Mouse (Mus musculus) lung, adult 10 weeks (tissue): Measurements from ENCODE around the gene Lcn8. TPM values are rescaled to one million over a fixed set of nuclear protein-coding genes. Genes with fewer than 3 reads are reported as not detected.

Experiments used
- polyA plus RNA-seq: library from polyadenylated mRNA; stranded (reverse); fragments of 350-450 nt; fragmentation: Illumina TruSeq; extraction: RNeasy Lipid Tissue Mini Kit (QIAGEN cat#74804); gene quantifications from one replicate; pipeline ENCODE4 v1.2.3, GENCODE M21; 2014; ENCODE audit warnings: low read depth, low replicate concordance; ENCODE audit not compliant: insufficient read depth

Gene Lcn8
- not detected for polyA plus RNA-seq

DNA sequence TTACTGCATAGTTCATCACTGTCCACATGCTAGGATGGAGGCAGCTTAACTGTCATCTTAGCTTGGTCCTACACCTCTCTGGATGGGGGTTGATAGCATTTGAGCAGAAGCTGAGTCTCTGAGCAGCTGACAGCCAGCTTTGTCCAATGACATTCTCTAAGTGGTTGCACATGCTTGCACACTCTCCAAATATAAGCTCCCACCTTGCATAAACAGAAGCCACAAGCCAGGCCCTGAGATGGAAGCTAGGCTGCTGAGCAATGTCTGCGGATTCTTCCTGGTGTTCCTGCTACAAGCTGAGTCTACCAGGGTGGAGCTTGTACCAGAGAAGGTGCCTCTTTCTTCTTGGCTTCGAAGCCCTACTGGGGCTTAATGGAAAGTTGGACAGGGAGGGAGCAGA lies at the start of gene Lcn8:
Gene Lcn8 (plus strand): TSS at position 219 of the 400 bp plus-strand sequence.

DNA sequence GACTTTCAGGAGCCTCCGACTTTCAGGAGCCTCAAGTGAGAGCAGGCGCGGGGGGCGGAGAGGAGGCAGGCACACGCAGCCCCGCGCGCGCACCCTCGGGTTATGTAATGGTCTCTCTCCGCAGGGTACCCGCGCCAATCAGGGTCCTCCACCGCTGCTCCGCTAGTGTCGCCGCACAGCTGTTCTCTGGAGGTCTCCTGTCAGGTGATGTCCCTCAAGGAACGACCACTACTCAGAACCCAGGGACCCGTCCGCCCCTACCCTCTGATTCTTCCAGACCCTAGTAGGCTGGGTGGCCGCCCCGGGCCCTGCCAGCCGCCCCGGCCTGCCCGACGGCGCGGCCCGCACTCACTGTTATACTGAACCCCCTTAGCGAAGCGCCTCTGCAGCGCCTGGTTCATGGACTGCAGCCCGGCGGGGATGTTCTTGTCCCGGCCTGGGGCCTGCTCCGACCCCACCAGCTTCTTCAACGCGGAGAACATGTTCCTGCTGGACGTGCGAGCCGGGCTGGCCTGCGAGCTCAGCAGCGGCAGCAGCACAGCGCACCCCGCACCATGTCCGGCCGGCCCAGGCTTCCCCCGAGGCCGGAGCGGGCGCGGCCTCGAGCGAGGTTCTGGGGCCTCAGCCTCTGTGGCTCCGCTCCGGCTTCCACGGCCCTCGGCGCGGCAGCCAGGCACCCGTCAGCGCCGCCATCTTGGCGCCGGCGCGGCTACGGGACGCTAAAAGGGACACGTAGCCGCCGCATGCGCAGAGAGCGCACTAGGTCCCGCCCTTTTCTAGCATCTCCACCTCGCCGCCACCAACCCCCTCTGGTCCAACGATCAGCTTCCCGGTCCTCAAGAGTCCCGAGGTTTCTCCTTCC lies 44.9 kb upstream of the Lcn8 start, which contains the start of gene Rabl6:
Gene Rabl6 (minus strand): TSS at position 761 of the 862 bp plus-strand sequence.

DNA sequence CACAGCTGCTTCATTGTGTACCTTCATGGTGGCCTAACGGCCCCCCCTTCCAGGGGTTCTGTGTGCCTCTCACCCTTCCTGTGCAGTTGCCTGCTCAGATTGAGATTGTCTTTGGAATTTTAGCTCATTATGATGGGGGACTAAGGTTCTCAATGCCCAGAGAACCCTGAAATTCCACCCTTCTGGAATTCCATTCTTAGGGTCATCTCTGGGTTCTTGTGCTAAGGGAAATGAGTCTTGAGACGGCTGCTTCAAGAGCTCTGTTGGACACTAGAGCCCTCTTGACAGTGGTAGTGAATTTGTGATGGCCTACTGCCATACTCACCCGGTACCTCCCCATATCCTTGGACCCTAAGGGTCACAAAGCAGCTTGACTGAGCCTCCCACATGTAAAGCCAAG lies 35.3 kb upstream of the Lcn8 start, which contains the start of gene Ccdc183:
Gene Ccdc183 (minus strand): TSS at position 101 of the 400 bp plus-strand sequence.

DNA sequence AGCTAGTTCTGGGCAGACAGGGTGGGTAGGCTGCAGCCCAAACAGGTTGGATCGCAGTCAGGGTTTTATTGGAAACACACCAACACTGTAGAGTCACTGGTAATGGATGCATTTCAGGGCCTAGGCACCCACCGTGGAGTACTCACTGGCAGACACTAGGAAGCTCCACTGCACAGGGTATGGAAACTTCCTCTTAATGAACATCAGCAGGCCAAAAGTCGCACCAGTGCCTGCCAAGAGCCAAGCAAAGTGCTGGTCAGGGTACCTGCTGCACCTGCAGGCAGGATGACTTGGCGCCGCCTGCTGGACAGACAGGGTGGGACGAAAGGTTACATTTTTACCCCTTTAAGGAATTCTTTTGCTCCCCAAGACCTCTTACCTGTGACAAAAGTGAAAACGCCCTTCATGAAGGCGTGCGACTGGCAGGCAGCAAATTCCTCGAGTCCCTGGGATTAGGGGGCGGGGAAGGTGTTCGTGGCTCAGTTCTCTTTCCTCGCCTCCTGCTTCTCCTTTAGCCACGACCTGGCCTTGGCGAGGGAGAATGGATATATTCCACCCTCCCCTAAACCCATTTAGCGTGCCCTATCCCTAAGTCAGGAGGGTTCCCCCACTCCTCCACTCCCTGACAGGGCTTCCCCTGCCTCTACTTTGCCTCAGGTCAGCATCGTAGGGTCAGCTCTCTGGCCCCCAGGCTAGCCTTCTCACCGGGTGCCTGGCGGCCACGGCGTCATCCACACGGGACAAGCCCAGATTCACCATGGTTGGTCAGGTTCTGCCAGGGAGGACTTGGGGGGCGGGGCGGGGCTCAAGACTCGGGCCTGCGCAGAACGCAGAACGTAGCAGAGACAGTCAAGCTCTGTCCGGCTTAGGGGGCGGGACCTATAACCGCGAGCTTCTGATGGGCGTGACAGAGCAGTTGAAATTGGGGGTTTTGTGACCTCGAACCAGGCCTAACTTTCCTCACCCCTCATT lies 31.4 kb upstream of the Lcn8 start, which contains the start of gene Tmem141:
Gene Tmem141 (minus strand): TSS at position 777 of the 972 bp plus-strand sequence.

DNA sequence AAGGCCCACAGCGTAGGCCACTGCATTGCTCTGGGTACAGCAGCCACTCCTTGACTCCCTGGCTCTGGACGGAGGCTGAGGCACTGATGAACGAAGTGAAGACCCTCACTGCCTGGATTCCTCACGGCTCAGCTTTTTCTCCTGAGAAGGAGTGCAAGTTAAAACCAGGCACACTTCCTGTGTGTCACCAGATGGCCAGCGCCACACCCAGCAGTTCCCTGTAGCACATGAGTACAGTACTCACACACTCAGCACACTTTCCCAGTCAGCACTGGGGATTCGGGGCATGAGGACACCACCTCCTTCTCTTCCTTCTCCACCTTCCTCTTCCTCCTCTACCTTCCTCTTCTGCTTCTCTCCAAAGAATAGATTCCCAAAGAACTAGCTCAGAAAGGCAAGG lies 25.1 kb upstream of the Lcn8 start, which contains the start of gene Fcna:
Gene Fcna (minus strand): TSS at position 220 of the 400 bp plus-strand sequence.

DNA sequence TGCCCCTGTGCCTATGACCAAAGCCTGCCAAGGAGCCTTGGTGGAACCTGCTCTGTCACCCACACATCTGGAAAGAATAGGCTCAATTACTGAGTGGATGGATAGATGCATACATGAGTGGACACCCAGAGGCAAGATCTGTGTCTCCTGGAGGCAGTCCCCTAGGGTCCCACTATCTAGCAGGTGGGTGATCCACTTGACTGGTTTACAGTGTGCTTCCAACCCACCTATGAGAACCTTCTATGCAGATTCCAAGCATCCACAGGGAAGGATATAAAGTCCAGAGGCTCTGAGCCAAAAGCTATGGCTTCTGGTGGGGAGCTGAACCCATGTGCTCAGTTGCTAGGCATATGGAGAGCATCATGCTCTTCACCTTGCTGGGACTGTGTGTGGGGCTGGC lies 4.7 kb downstream of the Lcn8 start, which contains the start of gene Lcn5:
Gene Lcn5 (plus strand): TSS at position 301 of the 400 bp plus-strand sequence.

DNA sequence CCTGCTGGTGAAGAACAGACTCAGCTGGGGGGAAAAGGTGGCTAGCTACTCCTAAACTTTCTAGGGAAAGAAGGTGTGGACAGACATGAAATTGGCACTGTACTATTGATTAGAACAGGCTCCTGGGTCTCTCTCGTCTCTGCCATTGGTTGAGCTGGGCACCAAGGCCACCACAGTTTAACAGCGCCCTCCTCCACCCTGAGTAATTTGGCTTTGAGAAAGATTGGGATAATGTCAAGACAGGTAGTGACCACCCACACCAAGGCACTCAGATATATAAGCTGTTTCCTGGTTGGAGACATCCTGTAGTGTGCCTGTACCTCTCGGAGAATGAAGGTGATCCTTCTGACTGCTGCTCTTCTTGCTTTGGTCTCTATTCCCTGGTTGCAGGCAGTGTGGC lies 23.6 kb downstream of the Lcn8 start, which contains the start of gene Lcn6:
Gene Lcn6 (plus strand): TSS at position 301 of the 400 bp plus-strand sequence.

DNA sequence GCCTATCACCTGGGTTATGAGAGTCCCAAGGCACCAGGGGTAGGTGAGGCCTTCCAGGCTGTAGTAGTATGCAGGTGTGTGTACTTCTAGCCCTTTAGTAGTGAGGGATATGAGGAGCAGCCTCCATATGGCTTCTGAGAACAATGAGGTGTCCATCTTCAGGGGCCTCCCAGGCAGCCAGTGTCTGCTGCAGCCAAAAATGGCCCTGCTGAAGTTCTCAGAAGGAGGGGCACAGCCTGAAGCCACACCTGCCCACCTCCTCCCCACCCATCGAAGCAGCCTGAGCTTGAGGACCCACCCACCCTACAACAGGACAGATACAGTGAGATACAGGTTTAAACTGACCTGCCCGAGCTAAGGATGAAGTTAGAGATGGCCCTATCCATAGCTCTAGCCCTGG lies 29.5 kb downstream of the Lcn8 start, which contains the start of gene Lcn10:
Gene Lcn10 (plus strand): TSS at position 301 of the 400 bp plus-strand sequence.

DNA sequence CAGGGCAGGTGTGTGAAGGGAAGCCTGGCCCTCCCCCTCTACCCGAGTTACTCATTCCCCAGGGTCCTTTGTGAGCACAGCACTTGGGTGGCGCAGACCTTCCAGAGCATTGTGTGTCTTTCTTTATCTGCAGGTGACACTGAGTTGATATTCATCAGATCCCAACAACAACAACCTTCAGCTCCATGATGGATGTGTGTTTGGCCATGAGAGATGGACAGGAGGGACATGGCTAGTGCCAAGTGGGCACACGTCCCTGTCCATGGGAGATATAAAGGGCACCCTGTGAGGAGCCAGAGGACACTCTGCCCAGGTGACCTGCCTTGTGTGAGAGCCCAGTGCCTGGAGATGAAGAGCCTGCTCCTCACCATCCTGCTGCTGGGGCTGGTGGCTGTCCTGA lies 46.8 kb downstream of the Lcn8 start, which contains the start of gene Obp2a:
Gene Obp2a (plus strand): TSS at position 301 of the 400 bp plus-strand sequence.

Other genes with a start within 250 kb of the Lcn8 start
- 1.7 TPM for gene Fut7, start 229.9 kb upstream of the Lcn8 start, polyA plus RNA-seq
- 9.0 TPM for gene Abca2, start 224.4 kb upstream of the Lcn8 start, polyA plus RNA-seq
- 364 TPM for gene Clic3, start 196.3 kb upstream of the Lcn8 start, polyA plus RNA-seq
- gene Paxx, start 192.0 kb upstream of the Lcn8 start, polyA plus RNA-seq = 44.5 TPM
- gene Ptgds, start 183.1 kb upstream of the Lcn8 start, polyA plus RNA-seq = 1.6 TPM
- not detected for gene Lcn12, start 159.2 kb upstream of the Lcn8 start, polyA plus RNA-seq
- gene Fbxw5, start 152.4 kb upstream of the Lcn8 start, polyA plus RNA-seq = 27.0 TPM
- 0.92 TPM for gene C8g, start 151.4 kb upstream of the Lcn8 start, polyA plus RNA-seq
- 19.5 TPM for gene Traf2, start 106.2 kb upstream of the Lcn8 start, polyA plus RNA-seq
- gene Edf1, start 95.3 kb upstream of the Lcn8 start, polyA plus RNA-seq = 272 TPM
- gene Mamdc4, start 78.3 kb upstream of the Lcn8 start, polyA plus RNA-seq = 0.44 TPM
- 64.0 TPM for gene Phpt1, start 77.9 kb upstream of the Lcn8 start, polyA plus RNA-seq
- gene Ajm1, start 71.4 kb upstream of the Lcn8 start, polyA plus RNA-seq = not detected
- gene Rabl6, start 44.6 kb upstream of the Lcn8 start, polyA plus RNA-seq = 25.9 TPM
- not detected for gene Ccdc183, start 35.4 kb upstream of the Lcn8 start, polyA plus RNA-seq
- gene Tmem141, start 31.1 kb upstream of the Lcn8 start, polyA plus RNA-seq = 21.1 TPM
- gene Fcna, start 25.1 kb upstream of the Lcn8 start, polyA plus RNA-seq = 23.9 TPM
- gene Lcn5, start 4.8 kb downstream of the Lcn8 start, polyA plus RNA-seq = not detected
- gene Lcn6, start 23.7 kb downstream of the Lcn8 start, polyA plus RNA-seq = not detected
- not detected for gene Lcn10, start 29.6 kb downstream of the Lcn8 start, polyA plus RNA-seq
- gene Obp2a, start 46.9 kb downstream of the Lcn8 start, polyA plus RNA-seq = not detected
- gene Bmyc, start 53.6 kb downstream of the Lcn8 start, polyA plus RNA-seq = 21.5 TPM
- gene Obp2b, start 83.9 kb downstream of the Lcn8 start, polyA plus RNA-seq = not detected
- gene Lcn3, start 112.4 kb downstream of the Lcn8 start, polyA plus RNA-seq = not detected
- not detected for gene Lcn11, start 123.9 kb downstream of the Lcn8 start, polyA plus RNA-seq
- gene Gm13539, start 129.1 kb downstream of the Lcn8 start, polyA plus RNA-seq = not detected
- gene Glt6d1, start 162.7 kb downstream of the Lcn8 start, polyA plus RNA-seq = not detected
- not detected for gene Lcn9, start 170.0 kb downstream of the Lcn8 start, polyA plus RNA-seq
- not detected for gene Sohlh1, start 194.1 kb downstream of the Lcn8 start, polyA plus RNA-seq
- not detected for gene Kcnt1, start 210.6 kb downstream of the Lcn8 start, polyA plus RNA-seq